Mouse (Mus musculus): Measurements from ENCODE around the gene Mbd6.

DNA sequence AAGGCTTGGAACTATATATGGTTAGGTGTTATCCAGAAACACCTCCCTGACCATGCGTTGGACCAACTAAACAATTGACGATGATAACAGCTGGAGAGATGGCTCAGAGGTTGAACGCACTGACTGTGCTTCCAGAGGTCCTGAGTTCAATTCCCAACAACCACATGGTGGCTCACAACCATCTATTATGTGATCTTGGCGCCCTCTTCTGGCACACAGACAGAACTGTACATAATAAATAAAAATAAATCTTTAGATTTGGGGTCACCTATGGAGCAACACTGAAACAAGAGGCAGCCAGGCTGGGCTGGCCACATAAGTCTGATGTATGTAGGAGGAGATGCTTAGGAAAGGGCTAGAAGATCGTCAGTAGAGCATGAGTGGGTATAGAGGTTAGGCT lies 44.3 kb upstream of the Mbd6 start:
- TF ChIP-seq GATA1 (IDR thresholded peaks at IDR 0.05; ENCODE audit: low read length) (no peak), TAL1 (IDR thresholded peaks at IDR 0.05; ENCODE audit: low read length) (no peak)

All from erythroblast, embryonic 14.5 days (primary cell).